Mouse (Mus musculus) adrenal gland, adult (tissue): Measurements from ENCODE around the gene Fis1.

Experiments
- DNase-seq, 2 experiments: peaks; one replicate each; pipeline ENCODE4 v3.0.0; 2022 to 2023; ENCODE audit warnings: low spot score in 1 of 2; ENCODE audit not compliant: inconsistent age in 2 of 2

Fis1 gene

GRCm38 (mm10) chr5:136966861-136967455 is 13.9 kb downstream of the Fis1 start:
- DNase-seq = peak in 1 of 2 experiments; percentile 51

- peak; percentile 73 to 82 for DNase-seq
Observed at GRCm38 (mm10) chr5:136967592-136967991, 14.5 kb downstream of the Fis1 start.

- DNase-seq = peak; percentile 79 to 92
Observed at GRCm38 (mm10) chr5:136970703-136971102, 17.6 kb downstream of the Fis1 start.

GRCm38 (mm10) chr5:136973670-136974069 is 20.6 kb downstream of the Fis1 start:
- DNase-seq = no peak

GRCm38 (mm10) chr5:136977769-136978168 is 24.7 kb downstream of the Fis1 start:
- no peak for DNase-seq

GRCm38 (mm10) chr5:136979762-136980161 is 26.7 kb downstream of the Fis1 start:
- DNase-seq = no peak

- DNase-seq = no peak
Observed at GRCm38 (mm10) chr5:136980974-136981373, 27.9 kb downstream of the Fis1 start.

- DNase-seq = peak in 1 of 2 experiments; percentile 67
Observed at GRCm38 (mm10) chr5:136982338-136982930, 29.4 kb downstream of the Fis1 start.

- DNase-seq = no peak
Observed at GRCm38 (mm10) chr5:136984828-136985227, 31.8 kb downstream of the Fis1 start.

- DNase-seq = peak; percentile 97 to 98
Observed at GRCm38 (mm10) chr5:136986695-136987137, 33.6 kb downstream of the Fis1 start, which contains the start of gene Plod3. Gene Plod3, plus strand, starts transcription at chr5:136987019.

- DNase-seq = peak; percentile 89 to 97
Observed at GRCm38 (mm10) chr5:136987138-136987933, 34.3 kb downstream of the Fis1 start.

GRCm38 (mm10) chr5:136987934-136988271 is 34.8 kb downstream of the Fis1 start, which contains the start of gene Znhit1:
Gene Znhit1, minus strand, starts transcription at chr5:136988021.
- DNase-seq = no peak

GRCm38 (mm10) chr5:136988420-136988819 is 35.3 kb downstream of the Fis1 start:
- DNase-seq = peak in 1 of 2 experiments; percentile 67

- DNase-seq = no peak
Observed at GRCm38 (mm10) chr5:136989801-136990200, 36.7 kb downstream of the Fis1 start.

GRCm38 (mm10) chr5:136999449-136999848 is 46.4 kb downstream of the Fis1 start:
- DNase-seq = no peak

GRCm38 (mm10) chr5:137000612-137001011 is 47.5 kb downstream of the Fis1 start:
- DNase-seq = no peak

GRCm38 (mm10) chr5:137007276-137007675 is 54.2 kb downstream of the Fis1 start:
- DNase-seq = no peak

- peak; percentile 57 to 87 for DNase-seq
Observed at GRCm38 (mm10) chr5:137009988-137010387, 56.9 kb downstream of the Fis1 start.

- peak; percentile 76 to 92 for DNase-seq
Observed at GRCm38 (mm10) chr5:137012401-137012950, 59.4 kb downstream of the Fis1 start.
